Mouse (Mus musculus) forebrain, embryonic 10.5 days (tissue): Measurements from ENCODE around the gene Prkaa1. TPM values are rescaled to one million over a fixed set of nuclear protein-coding genes. Genes with fewer than 3 reads are reported as not detected.

ENCODE experiments used
- DNase-seq: peaks from one replicate; pipeline ENCODE4 v3.0.0-alpha.2; 2017; ENCODE audit warnings: low spot score; ENCODE audit errors: extremely low spot score
- H3K27ac ChIP-seq: fragments of 300-500 bp; sonication (generic); 2 replicates; pipeline ENCODE4 v1.5.1; 2016; ENCODE audit warnings: mild to moderate bottlenecking
- H3K27me3 ChIP-seq: fragments of 300-500 bp; sonication (generic); 2 replicates; pipeline ENCODE4 v1.6.1; 2016; ENCODE audit warnings: mild to moderate bottlenecking; ENCODE audit not compliant: poor library complexity, severe bottlenecking
- H3K36me3 ChIP-seq: fragments of 300-500 bp; sonication (generic); replicated peaks from 2 replicates; pipeline ENCODE4 v1.6.1; 2016; ENCODE audit warnings: mild to moderate bottlenecking, moderate library complexity
- H3K4me1 ChIP-seq: fragments of 300-500 bp; sonication (generic); 2 replicates; pipeline ENCODE4 v1.6.1; 2016
- H3K4me3 ChIP-seq: fragments of 300-500 bp; sonication (generic); 2 replicates; pipeline ENCODE4 v1.5.1; 2016; ENCODE audit warnings: mild to moderate bottlenecking, moderate library complexity
- H3K9me3 ChIP-seq: fragments of 300-500 bp; sonication (generic); 2 replicates; pipeline ENCODE4 v1.6.1; 2016; ENCODE audit warnings: mild to moderate bottlenecking, moderate library complexity
- WGBS: fragments of 180-500 bp; shearing (Covaris S2); methylation state at CpG from one replicate; pipeline ENCODE4 v1.1.7; 2016; 5-methylcytosine and 5-hydroxymethylcytosine counted together
- polyA plus RNA-seq: library from polyadenylated mRNA; unstranded; fragments of >200 nt; fragmentation: Nextera tagmentation; extraction: Ambion mirVana; gene quantifications from 2 replicates; pipeline ENCODE4 v1.2.1, GENCODE M21; 2016

Prkaa1 gene
- polyA plus RNA-seq = 12.8 and 12.9 TPM in 2 replicates

DNA sequence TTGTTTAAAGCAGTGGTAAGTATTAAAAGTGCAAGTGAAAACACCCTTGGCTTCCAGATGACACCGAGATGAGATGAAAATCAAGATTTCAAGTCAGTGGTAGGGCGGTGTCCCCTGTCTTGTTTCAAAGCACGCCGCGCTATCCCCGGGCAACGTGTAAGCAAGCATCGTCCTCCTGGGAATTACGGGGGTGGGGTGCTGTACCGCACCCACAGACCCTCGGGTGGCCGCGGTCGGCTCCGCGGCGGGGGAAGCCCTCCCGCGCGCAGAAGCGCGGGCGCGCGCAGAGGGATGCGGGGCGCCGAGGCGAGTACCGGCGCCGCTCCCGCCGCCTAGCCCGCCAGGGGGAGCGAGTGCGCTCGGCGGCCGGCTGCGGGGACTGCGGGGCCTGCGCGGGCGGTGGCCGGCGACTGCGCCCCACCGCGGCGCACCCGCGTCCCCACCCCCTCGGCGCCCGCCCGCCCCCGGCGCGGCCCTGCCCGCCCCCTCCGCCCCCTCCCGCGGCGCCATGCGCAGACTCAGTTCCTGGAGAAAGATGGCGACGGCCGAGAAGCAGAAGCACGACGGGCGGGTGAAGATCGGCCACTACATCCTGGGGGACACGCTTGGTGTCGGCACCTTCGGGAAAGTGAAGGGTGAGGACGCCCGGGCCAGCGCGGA lies at the start of gene Prkaa1:
Gene Prkaa1 (plus strand): TSS at position 501 of the 660 bp plus-strand sequence.
- no peaks in the 10 kb centered on the region for H3K9me3 ChIP-seq
- H3K36me3 ChIP-seq = peaks cover 8% of the 10 kb centered on the region; the same call in 1 of the 2 replicates
- H3K4me1 ChIP-seq = peaks cover 14% of the 10 kb centered on the region
- peak; percentile 75 for DNase-seq
- under 1% methylated on average over 74 of the region's 80 CpGs for WGBS
- peak within 1 kb of the TSS; percentile 96 for H3K27ac ChIP-seq
- no peaks in the 10 kb centered on the region for H3K27me3 ChIP-seq
- H3K4me3 ChIP-seq = peak within 1 kb of the TSS; percentile 85

DNA sequence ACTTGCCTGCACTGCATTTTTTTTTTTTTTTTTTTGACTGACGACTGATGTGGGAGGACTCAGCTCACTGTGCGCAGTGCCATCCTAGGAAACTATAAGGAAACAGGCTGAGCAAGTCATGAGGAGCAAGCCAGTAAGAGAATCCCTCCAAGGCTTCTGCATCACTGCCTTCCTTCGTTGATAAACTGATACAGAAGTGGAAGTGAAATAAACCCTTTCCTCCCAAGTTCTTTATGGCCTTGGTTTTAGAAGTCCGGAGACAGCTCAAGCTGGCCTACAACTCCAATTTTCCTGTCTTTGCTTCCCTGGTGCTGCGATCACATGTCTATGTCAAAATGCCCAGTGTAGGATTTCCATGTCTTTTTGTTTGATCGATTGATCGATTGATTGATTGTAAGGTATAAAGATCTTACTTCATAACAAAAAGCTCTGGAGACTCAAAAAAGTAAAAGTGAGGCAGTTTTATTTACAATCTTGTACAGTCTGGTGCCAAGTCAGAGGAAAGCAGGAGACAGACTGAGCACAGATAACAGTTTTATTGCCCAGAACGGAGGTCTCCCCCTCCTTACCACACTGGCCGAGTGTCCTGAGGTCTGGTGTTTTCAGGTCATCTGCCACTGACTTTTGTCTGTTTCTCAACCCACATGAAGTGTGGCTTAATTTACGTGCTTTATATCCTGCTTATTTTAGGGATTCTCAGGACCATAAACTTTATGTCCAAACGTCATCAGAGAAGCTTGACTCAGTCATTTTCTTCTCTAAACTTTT lies 47.9 kb upstream of the Prkaa1 start:
- no peak overlapping the region for H3K27ac ChIP-seq
- no peaks in the 10 kb centered on the region for H3K36me3 ChIP-seq
- H3K27me3 ChIP-seq = no peaks in the 10 kb centered on the region
- no peak for DNase-seq
- no peak overlapping the region for H3K4me3 ChIP-seq
- H3K4me1 ChIP-seq = no peaks in the 10 kb centered on the region
- no peaks in the 10 kb centered on the region for H3K9me3 ChIP-seq
- WGBS = 90% methylated on average over 11 of the region's 11 CpGs

DNA sequence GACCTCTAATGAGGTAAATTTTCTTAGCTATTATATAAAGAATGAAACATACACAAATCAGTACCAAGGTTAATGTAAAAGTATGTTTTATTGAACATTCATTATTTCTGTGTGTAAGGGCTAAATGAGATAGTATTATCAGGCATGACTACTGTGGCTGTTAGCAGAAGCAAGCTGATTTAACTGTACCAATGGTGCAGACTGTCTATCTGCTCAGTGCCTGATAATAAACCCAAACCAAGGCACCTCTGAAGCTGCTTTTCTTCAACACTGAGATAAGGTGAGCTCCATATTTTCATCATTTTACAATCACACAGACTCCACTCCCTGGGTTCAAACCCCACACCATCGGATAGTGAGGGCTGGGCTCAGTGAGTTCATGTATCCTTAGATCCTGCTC lies 46.3 kb upstream of the Prkaa1 start:
- H3K4me3 ChIP-seq = no peak overlapping the region
- no peaks in the 10 kb centered on the region for H3K4me1 ChIP-seq
- no peak overlapping the region for H3K27ac ChIP-seq
- no peak for DNase-seq
- 97% methylated on average over 1 of the region's 1 CpGs for WGBS
- no peaks in the 10 kb centered on the region for H3K27me3 ChIP-seq
- H3K36me3 ChIP-seq = no peaks in the 10 kb centered on the region
- no peaks in the 10 kb centered on the region for H3K9me3 ChIP-seq

DNA sequence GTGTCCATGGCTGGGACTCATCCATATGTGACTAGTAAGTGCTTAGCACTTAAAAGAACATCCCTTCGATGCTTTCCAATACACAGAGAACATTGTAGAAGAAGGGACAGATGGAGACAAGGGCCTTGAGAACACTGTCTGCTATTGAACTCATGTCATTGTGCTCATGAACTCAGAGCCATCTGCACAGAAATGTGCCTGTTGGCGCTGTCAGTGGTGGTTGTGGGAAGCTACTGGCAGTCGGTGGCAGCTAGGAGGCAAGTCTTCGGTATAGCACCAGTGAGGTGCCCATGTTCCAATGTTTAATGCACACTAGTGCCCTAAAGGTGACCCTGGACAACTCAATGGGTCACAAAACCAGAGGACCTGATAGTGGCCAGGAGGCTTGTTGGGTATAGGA lies 41.3 kb upstream of the Prkaa1 start:
- no peak for DNase-seq
- no peaks in the 10 kb centered on the region for H3K4me1 ChIP-seq
- H3K27ac ChIP-seq = no peak overlapping the region
- H3K27me3 ChIP-seq = no peaks in the 10 kb centered on the region
- WGBS = 93% methylated on average over 4 of the region's 4 CpGs
- H3K4me3 ChIP-seq = no peak overlapping the region
- H3K36me3 ChIP-seq = no peaks in the 10 kb centered on the region
- H3K9me3 ChIP-seq = no peaks in the 10 kb centered on the region

DNA sequence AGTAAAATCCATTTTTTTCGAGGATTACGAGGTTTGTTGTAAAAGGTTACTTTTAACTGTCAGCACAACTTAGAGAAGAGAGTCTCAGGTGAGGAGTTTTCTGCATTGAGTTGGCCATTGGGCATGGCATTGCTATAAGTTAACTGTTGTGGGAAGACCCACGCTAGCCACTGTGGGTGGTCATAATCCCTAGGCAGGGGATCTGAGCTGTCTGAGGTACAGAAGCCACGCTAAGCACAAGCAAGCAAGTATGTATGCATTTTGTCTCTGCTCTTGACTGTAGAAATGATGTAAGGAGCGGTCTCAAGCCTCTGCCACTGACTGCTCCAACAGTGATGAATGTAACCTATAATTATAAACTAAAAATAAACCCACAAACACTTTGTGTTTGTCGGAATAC lies 37.8 kb upstream of the Prkaa1 start:
- no peak for DNase-seq
- Histone ChIP-seq H3K4me3 (no peak overlapping the region), H3K4me1 (no peaks in the 10 kb centered on the region), H3K36me3 (no peaks in the 10 kb centered on the region), H3K27ac (no peak overlapping the region), H3K9me3 (no peaks in the 10 kb centered on the region), H3K27me3 (no peaks in the 10 kb centered on the region)
- WGBS = 82% methylated on average over 6 of the region's 6 CpGs

DNA sequence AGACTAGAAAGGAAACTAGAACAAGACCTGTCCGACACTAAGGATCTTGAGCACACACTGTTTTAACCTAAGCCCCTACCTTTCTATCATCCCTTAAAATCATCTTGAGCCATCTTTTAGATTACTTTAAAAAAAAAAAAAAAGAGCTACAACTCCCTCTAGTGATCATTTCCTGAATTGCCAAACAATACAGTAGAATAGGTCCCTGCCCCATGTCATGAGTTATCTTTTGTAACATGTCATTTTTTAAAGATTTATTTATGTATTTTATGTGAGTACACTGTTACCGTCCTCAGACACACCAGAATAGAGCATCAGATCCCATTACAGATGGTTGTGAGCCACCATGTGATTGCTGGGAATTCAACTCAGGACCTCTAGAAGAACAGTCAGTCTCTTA lies 37.4 kb upstream of the Prkaa1 start:
- no peaks in the 10 kb centered on the region for H3K36me3 ChIP-seq
- 64% methylated on average over 2 of the region's 2 CpGs for WGBS
- DNase-seq = no peak

DNA sequence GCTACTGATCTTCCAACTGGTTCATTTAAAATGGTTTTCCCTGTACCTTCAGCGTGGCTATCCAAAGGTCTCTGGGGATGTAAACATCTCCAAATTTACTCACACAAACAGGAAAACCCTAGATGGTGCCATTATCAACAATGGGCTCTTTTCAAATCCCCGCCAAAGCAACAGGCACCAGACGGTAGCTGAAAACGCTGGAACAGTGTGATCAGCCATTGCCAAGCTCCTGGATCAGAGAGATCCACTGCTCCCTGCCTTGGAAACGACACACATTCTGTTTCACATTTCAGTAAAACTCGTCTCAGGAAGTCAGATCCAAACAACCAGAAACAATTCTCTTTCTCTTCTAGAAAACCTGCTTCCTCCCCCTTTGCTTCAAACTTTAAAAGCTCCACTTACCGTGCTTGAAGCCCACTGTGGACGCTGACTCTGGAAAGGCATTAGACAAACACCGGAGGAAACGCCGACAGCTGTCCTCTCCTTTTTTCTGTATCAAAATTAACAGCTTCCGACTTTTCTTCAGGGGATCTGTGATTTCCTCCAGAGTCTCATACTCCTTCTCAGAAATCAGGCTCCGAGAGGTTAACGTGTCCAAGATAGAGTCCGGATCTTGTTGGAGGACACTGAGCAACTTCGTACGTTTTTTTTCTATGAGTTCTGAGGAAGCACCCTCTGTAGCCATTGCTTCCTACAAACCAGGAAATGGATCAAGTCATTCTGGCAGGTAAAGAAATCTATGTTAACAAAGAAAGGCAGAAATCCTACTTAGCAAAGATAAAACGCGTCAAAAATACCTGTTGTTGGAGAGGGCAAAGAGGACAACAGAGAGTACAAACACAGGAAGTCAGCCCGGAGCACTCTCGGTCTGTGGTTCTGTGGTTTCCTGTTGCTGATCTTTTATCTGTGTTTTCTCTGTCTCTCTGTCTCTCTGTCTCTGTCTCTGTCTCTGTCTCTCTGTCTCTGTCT lies 35.7 kb upstream of the Prkaa1 start, which contains the start of gene Card6:
Gene Card6 (minus strand): TSS at position 854 of the 969 bp plus-strand sequence.
- H3K4me1 ChIP-seq = no peaks in the 10 kb centered on the region
- no peaks in the 10 kb centered on the region for H3K27me3 ChIP-seq
- no peak for DNase-seq
- H3K4me3 ChIP-seq = peak within 1 kb of the TSS; percentile 11; the same call in 1 of the 2 replicates
- WGBS = 74% methylated on average over 21 of the region's 21 CpGs
- H3K27ac ChIP-seq = no peak within 1 kb of the TSS
- H3K9me3 ChIP-seq = no peaks in the 10 kb centered on the region
- H3K36me3 ChIP-seq = no peaks in the 10 kb centered on the region

More for the DNA sequence above, 37.4 kb upstream of the Prkaa1 start:
- Histone ChIP-seq H3K27me3 (no peaks in the 10 kb centered on the region), H3K27ac (no peak overlapping the region), H3K4me1 (no peaks in the 10 kb centered on the region), H3K4me3 (no peak overlapping the region), H3K9me3 (no peaks in the 10 kb centered on the region)

DNA sequence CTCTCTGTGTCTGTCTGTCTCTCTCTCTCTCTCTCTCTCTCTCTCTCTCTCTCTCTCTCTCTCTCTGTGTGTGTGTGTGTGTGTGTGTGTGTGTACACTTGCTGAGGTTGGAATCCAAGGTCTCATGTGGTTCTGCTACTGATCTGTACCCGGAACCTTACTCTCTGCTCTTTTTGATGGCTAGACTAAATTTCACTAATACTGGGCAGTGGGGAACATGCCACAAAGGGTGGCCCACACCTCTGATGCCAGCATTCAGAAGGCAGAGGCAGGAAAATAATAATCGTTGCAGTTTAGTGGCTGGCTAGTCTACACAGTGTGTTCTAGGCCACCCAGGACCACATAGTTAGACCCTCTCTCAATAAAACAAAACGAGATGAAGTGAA lies 35.0 kb upstream of the Prkaa1 start:
- Histone ChIP-seq H3K27ac (no peak overlapping the region), H3K27me3 (no peaks in the 10 kb centered on the region), H3K4me1 (no peaks in the 10 kb centered on the region), H3K9me3 (no peaks in the 10 kb centered on the region), H3K4me3 (no peak overlapping the region), H3K36me3 (no peaks in the 10 kb centered on the region)
- WGBS = 88% methylated on average over 3 of the region's 3 CpGs
- no peak for DNase-seq

DNA sequence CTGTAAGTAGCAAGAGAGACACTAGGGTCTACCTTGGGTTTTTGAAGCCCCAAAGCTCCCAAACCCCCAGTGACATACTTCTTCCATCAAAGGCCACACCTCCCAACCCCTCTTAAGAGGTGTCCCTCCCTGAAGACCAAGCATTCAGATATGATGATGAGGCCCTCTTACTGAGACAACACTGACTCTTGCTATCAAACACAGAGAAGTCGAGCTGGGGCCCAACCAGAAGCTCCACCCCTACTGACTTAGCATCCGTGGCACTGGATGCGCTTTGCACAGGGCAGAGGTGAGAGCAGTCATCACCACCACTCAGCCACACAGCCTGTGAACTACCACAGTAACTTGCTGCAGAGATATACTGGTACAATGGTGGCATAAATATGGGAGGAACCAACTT lies 31.0 kb upstream of the Prkaa1 start:
- no peak overlapping the region for H3K4me3 ChIP-seq
- no peak overlapping the region for H3K27ac ChIP-seq
- WGBS = 90% methylated on average over 3 of the region's 3 CpGs
- peaks cover 6% of the 10 kb centered on the region for H3K36me3 ChIP-seq
- no peaks in the 10 kb centered on the region for H3K9me3 ChIP-seq
- no peaks in the 10 kb centered on the region for H3K27me3 ChIP-seq
- DNase-seq = no peak
- peaks cover 11% of the 10 kb centered on the region for H3K4me1 ChIP-seq

DNA sequence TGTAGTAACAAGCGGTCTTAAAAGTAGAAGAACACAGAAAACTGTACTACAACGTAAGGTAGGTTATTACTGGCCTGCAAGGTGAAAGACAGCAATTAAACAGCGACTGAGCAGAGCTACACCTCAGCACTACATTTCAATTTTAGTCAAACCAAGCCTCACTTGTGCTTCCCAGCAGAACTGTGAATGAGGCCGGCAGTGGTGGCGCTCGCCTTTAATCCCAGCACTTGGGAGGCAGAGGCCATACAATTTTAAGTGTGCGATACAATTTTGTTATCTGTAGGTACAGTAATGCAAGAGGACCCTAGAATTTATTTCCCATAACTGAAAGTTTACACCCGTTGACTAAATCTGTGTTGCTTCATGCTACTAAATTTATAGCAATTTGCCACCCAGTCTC lies 28.5 kb upstream of the Prkaa1 start:
- H3K4me3 ChIP-seq = peak overlapping the region; percentile 89
- H3K9me3 ChIP-seq = no peaks in the 10 kb centered on the region
- peaks cover 23% of the 10 kb centered on the region for H3K4me1 ChIP-seq
- WGBS = 72% methylated on average over 8 of the region's 8 CpGs
- peak overlapping the region; percentile 96 for H3K27ac ChIP-seq
- peaks cover 31% of the 10 kb centered on the region for H3K36me3 ChIP-seq
- DNase-seq = no peak
- H3K27me3 ChIP-seq = no peaks in the 10 kb centered on the region

DNA sequence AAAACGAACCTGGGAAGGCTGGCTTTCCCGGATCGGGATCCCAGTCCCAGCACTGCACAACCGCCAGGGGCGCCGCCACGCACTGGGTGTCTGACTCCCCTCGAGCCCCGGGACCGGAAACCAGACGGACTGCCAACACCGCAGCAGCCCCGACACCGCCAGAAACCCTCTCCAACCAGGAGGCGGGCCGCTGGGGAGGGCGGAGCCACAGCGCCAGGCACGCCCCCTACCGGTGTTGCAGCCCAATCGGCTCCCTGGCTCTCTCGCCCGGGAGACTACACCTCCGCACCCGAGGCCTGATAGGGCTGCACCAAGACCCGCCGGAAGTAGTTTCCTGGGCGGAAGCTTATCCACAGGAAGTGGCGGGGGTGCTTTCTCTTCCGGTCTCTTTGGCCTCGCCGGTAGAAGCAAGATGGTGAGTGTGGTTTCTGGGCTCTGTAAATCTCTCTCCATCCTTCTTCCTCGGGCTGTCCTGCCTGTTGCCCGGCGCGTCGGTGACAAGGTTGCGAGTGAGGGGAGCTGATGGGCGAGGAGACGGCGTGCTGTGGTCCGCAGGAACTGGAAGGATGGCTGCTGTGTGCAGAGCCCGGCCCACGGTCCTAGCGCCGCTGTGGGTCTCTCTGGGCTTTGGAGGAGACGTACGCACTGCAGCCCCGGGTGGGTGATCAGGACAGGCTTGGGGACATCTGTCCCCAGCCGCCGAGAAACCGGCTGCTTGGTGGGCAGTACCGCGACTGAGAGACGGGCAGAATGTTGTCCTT lies 27.2 kb upstream of the Prkaa1 start, which contains the start of gene Rpl37:
Gene Rpl37 (plus strand): TSS at position 376 of the 761 bp plus-strand sequence.
- DNase-seq = peak; percentile 99
- peaks cover 23% of the 10 kb centered on the region for H3K4me1 ChIP-seq
- H3K27ac ChIP-seq = peak within 1 kb of the TSS; percentile 96
- H3K36me3 ChIP-seq = peaks cover 44% of the 10 kb centered on the region
- H3K9me3 ChIP-seq = no peaks in the 10 kb centered on the region
- H3K27me3 ChIP-seq = no peaks in the 10 kb centered on the region
- WGBS = under 1% methylated on average over 55 of the region's 55 CpGs
- peak within 1 kb of the TSS; percentile 89 for H3K4me3 ChIP-seq
